Mouse (Mus musculus) ES-CJ7 (cell line): Measurements from ENCODE around the gene Xirp2.
"Not testable (repeated sequence)": the region's sequence is repeated elsewhere in the genome, so short reads cannot be mapped to it uniquely, and the experiment has no call there.

ENCODE experiments used
- DNase-seq: peaks from one replicate; pipeline ENCODE4 v3.0.0; 2011; ENCODE audit warnings: low read depth, low spot score

Gene Xirp2

DNA sequence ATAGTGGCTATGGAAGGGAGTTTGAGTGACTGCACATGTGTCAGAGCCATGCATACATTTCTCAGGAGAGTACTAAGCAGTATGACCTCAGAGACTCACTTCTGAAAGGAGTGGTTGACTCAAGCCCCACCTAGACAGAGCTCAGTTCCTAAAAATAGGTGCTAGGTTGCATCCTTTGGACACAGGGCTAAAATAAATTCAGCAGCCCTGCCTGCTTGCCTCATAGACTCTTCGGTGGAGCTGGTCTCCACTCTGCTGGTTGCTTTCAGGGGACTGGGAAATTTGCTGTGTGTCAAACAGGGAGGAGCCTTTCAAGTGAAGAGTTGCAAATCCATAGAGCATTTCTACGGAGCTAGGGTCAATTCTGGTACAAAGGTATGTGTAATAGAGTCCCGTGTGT, at the start of gene Xirp2:
TSS of gene Xirp2 (plus strand) at position 223 of the 400 bp plus-strand sequence.
- DNase-seq: no peak

DNA sequence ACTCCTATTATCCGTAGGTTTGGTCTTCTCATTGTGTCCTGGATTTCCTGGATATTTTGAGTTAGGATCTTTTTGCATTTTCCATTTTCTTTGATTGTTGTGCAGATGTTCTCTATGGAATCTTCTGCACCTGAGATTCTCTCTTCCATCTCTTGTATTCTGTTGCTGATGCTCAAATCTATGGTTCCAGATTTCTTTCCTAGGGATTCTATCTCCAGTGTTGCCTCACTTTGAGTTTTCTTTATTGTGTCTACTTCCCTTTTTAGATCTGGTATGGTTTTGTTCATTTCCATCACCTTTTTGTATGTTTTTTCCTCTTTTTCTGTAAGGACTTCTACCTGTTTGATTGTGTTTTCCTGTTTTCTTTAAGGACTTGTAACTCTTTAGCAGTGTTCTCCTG, 32.4 kb upstream of the Xirp2 start, which contains the start of gene Gm21830:
TSS of gene Gm21830 (plus strand) at position 301 of the 400 bp plus-strand sequence.
- not testable (repeated sequence) for DNase-seq

DNA sequence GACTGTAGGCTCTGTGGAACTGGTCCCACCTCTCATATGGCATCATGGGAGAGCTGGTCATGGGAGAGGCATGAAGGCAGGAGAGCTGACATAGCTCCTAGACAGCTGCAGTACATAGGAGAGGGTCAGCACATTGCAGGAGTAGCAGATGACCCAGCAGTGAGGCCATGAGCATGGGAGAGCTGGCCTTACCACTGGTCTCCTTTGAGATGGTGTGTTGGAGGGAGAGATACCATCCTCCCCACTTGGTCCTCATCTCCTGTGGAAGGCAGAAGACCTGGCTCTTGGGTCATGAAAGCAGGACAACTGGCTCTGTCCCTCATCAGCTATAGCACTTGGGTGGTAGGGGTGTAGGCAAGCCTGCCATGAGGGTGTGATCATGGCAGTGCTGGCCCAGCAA, 24.9 kb upstream of the Xirp2 start:
- DNase-seq: no peak

DNA sequence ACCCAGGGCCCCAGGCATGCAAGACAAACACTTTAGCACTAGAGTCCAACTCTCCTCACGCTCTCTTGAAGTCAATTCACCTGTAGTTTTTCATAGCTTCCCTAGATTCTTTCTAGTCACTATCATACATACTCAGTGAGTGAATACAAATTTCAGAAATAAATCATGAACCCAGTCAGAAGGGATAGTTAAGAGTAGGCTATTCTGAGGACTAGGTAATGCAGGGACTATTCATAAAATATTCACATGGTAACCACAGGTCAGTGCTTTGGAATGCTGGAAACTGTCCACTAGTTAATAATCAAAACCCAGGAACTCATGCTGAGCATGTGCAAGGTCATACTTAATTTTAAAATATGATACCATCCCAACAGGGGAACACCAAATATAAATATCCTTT, 23.0 kb upstream of the Xirp2 start:
- DNase-seq: no peak

DNA sequence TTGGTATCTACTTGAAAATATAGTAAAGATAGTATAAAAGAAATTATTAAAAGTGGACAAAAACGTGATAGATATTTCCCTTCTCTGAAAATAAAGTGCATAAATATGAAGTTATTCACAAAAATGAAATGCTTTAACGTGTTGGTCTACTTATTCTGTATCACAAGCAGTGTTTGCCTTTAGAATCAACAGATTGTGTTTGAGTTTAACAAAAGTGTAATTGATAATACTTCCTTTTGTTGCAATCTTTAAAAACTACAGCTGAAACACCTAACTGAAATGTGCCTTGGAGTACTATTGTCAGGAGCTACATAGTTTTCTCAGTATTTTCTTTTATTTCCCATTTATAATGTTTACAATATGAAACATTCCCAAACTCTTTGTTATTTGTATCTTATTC, 12.7 kb upstream of the Xirp2 start, which contains the start of gene Gm26727:
TSS of gene Gm26727 (minus strand) at position 101 of the 400 bp plus-strand sequence.
- DNase-seq: no peak

DNA sequence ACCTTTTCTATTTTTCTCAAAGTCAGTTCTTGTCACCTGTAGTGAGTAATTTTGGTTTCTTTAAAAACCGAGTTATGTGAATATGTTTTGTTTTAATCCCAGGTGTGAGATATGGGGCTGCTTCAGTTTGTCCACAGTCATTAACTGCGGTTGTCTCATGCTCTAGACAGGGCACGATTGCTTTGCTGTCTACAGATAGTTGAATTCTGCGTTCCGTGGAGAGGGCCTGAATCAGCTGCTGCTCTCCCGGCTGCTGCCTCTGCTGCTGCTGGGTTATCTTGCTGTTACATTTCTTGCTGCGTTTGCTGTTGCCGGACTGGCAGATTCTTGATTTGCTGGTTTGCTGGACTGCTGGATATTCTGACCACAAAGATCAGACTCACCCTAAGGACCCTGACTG, 7.5 kb upstream of the Xirp2 start:
- DNase-seq: no peak

DNA sequence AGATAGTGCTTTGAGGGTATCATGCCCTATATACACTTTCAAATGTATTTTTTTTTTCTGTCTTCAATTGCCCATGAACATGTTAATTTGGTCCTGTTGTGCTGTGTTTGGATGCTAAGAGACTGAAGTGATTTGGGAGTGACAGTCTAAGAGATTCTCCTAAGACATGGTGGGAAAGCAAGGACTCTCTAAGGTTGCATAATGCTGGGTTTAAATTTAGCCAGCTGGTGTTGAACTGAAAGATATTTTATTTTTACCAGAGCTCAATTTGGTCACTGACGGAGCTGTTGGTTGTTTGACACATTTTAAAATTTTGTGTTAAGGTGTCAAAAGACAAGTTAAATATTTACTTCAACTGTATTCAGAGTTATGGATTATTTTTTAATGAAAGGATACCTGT, 970 bp downstream of the Xirp2 start:
- DNase-seq: peak; percentile 4

DNA sequence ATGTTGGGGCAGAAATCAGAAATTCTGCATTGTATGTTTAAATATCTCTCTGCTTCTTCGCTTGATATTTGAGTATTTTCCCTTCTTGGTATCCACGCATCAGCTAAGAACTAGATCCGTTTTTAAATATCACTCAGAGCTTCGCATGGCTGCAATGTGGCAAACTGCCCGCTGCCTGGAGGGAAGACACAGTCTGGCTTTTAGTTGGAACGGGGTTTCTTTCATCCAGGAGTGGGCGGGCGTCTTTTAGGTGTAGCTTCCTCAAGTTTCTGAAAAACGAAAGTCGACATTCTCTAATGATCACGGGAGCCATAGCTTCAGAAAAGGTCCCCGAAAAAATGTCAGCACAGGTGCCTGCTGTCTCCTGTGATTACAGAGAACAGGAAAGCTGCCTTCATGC, 1.4 kb downstream of the Xirp2 start:
- no peak for DNase-seq

DNA sequence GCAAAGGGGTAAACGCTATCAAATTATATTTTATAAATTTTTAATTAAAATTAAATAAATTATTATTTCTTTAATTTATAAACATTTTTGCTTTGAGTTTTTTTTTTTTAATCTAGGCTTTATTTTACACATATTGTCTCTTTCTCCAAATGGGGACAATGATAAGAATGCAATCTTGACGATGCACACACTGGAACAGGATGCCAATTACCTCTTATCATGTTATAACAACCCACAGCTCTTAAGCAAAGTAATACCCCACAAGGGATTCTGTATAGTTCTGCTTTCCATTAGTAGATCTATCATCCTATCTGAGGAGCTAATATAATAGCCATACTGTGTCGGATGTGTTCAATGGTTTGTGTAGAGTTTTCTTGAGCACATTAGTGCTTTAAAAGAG, 15.1 kb downstream of the Xirp2 start:
- no peak for DNase-seq

DNA sequence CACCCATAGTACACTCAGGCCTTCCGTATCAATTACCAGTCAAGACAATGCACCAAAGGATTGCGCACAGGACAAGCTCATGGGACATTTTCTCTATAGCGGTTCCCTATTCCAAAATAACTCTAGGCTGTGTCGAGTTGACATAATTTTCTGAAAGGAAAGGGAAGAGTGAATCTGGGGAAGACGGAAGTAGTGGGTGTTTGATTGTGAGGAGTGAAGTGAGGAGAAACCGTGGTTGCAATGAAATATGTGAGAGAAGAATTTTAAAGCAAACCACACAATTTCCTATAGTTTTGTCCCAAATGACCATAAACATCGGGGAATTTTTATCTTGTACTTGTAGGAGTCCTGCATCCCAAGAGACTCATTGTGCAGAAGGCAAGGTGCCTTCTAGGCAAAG, 21.2 kb downstream of the Xirp2 start:
- no peak for DNase-seq

DNA sequence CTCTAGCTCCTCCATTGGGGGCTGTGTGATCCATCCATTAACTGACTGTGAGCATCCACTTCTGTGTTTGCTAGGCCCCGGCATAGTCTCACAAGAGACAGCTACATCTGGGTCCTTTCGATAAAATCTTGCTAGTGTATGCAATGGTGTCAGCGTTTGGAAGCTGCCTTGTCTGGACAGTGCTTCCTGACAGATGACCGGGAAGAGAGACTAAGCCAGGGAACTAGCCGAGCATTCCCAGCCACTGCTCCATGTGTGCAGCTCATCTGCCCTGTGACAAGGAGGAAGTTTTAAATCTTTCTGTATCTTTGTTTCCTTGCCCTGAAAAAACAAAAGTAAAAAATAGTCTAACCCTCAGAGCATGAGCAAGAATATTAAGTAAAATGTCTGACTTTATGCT, 24.2 kb downstream of the Xirp2 start:
- not testable (repeated sequence) for DNase-seq

DNA sequence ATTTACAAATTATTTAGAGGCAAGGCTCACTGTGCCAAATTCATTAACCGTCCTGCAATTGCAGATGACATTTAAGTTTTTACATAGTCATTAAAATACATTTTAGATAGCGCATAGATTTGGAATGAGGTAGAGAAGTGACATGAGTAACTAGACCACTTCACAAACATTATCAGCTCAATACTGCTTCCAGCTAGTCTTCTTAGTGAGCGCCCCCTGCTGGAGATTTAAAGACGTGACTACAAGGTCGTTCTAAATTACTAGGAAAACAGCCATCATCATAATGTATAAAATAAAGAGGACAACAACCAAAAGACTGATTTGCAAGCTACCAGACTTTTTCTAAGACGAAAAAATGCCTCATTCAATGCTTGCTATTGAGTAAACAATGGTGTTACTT, 32.0 kb downstream of the Xirp2 start:
- DNase-seq: peak; percentile 65

DNA sequence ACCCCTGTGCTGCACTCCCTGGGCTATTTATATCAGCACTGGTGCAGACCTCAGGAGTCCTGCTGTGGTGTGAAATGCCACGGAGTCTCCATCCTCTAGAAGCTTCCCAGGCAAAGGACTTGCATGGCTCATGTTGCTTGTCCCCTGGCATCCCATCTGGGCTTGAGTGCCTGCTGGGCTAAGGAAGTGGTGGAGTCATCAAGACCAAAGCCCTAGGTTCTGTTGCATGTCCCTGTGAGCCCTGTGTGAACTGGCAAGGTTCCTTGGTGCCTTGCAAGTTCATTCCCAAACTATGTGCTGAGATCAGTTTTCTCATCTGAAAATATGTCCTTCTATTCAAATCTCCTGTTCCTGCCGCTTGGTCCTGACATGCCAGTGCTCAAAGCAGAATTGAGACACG, 35.2 kb downstream of the Xirp2 start:
- no peak for DNase-seq

DNA sequence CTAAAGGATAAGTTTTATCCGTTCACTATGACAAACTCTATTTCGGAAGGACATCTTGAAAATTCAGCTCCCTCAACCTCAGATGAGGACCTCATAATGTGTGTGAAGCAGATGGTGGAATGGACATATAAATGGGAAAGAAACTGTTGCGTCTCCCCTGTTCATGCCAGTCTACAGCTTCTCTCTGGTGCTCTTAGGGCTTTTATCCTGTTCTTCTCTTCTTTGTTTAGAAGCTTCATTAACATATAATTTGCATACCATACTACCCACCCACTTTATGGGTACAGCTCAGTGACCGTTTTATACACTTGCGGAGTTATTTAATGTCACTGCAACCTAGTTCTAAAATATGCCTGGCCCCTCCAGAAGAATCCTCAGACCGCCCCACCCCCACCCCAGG, 40.9 kb downstream of the Xirp2 start:
- DNase-seq: no peak

DNA sequence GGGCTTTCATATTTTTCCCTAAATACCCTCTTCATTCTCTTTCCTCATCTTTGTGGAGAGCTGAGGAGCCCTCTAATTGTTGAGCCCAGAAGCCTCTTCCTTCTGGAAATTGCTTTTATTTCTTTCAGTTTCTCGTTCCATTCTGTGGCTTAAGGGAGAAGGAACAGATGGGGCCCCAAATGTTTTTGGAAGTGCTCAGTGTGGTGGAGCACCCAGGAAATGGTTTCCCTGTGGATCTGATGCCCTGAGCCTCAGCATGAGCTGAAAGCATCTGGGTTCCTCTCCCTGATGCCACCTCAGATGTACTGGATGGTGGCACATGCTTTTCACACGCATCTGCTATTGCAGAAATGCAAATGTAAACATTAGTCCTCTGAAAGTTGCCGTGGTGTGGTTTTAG, 41.4 kb downstream of the Xirp2 start:
- no peak for DNase-seq

DNA sequence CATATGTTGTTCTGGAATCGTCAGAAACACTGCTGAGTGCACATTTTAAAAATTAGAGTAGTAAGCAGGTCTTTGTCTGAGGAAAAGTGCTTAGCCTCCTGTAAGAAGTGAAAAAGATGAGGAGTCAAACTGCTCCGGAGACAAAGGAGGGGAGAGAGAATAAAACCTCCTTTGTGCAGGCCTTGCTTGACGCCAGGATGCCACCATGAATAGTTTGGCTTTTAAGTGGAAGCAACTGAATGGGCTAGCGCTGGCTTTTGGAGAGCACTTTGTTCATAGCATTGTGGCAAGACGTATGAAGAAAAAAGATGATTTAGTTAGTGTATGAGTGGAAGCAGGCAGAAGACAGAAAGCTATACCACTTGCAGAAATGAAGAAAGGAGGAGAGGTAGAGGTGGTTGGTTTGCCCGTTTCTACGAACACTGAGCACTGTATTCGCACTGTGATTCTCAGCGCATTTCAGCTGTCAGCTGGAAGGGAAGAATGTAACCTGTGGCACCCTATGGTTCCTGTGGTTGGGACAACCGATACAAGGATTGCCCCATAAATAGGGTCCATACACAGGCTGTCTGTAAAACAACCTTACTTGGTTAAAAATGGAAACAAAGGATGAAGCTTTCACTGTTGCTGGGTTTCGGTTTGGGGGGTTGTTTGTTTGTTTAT, 42.8 kb downstream of the Xirp2 start:
- no peak for DNase-seq

DNA sequence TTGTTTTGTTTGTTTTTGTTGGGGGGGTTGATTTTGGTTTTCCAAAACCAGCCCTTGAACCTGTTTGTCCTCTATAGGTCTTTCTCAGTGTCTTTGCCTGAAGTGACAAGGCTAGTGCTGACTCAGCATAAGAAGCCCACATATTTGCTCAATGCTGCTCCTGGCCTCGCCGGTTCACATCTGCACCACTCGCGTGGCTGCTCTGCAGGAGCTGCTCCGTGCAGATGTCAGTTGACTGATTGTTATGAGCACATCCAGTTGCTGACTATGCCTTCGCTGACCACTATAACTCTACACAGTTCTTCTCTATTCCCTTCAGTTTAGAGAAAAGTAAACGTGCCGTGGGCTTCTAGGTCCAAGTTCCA, 43.3 kb downstream of the Xirp2 start:
- no peak for DNase-seq

DNA sequence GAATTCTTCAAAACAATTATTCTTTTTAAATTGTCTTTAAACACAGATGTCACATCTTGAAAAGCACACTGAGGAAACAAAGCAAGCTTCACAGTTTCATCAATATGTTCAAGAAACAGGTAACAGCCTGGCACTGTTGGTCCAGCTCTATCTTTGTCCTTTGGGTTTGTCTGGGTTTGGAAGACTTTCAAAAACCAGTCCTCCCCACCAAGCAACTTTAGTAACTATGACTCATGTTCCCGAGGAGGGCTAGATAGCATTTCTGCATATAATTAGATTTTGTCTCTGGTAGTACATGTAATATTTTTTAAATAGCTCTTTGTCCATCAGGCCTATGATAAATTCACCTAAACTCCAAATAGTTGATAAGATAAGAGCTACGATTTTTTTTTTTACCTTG, 59.7 kb downstream of the Xirp2 start:
- no peak for DNase-seq

DNA sequence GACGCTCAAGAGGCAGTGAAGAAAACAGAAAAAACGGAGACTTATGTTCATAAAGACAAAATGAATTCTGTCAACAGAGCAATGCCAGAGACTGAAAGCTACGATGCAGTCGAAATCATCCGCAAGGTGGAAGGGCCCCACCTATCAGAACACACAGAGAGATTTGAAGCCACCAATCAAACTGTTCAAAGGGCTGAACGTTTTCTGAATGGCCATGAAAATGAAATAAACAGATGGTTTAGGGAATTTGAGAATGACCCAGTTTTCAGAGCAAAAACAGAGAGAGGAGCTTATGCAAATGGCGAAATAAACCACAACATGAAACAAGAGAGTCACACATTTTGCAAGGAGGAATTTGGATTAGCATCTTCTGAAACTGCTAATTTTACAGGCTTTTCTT, 70.6 kb downstream of the Xirp2 start:
- no peak for DNase-seq

DNA sequence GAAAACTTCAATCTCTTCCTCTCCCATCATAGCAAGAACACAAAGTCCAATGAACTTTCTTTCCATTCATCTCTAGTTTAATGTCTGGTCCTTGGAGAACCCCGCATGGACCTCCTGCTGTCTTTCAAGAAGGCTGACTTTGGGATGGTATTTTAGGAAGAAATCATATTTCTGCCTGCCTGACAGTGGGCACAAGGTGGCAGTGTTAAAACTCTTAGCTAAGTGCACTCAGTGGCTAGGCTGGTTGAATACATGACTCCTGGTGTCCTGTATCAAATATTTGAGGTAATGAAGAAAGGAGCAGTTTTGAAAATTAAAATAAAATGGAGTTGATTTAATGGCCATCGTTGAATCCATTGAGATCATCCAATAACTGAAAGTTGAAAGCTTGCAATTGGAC, 89.5 kb downstream of the Xirp2 start:
- DNase-seq: no peak

DNA sequence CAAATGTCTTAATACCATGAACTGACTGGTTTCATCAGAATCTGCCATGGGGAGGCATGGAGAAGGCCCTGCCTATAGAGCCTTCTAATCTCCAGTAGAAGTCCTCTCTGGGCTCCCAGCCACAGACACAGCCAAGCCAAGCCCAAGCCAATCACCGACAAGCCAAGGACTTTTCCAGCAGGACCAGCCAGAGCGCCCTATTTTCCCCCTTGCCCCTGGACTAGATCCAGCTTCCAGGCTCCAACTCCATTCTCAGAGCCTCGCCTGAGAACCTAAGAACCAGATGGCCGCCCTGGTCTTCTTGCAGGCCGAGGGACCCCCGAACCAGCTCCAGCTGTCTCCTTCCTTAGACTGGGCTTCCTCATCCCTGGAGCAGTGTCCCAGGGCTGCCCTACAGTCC, 93.6 kb downstream of the Xirp2 start:
- DNase-seq: no peak

DNA sequence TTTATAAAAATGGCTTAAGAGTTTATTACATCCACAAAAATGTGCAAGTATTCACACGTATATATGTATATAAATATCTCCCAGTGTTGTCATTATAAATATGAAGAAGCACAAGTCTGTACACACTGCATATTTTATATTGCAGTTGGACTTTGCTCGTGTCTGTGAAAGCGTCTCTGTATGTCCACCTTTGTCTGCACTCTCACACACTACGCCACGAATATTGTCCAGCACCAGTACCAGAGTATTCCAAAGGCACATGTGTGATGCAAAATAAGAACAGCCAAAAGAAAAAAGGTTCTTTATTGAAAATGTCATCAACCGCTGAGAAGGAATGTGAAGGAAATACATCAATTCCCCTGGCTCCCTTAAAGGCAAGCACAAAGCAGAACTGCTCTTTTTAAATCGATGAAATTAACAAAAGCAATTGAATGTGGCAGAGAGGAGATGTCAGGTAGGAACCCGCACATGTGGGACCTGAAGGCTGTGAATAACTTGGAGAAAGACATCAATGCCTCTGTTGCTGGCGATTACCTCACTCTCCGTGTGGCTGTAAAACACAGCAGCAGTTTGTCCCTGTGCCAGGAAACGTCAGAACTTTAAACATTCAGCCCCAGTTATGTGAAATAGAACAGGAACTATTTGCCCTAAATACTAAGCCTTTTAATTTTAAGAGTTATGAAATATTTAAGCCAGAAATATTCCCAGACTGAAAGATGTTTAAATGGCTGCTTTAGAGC, 96.3 kb downstream of the Xirp2 start:
- no peak for DNase-seq

DNA sequence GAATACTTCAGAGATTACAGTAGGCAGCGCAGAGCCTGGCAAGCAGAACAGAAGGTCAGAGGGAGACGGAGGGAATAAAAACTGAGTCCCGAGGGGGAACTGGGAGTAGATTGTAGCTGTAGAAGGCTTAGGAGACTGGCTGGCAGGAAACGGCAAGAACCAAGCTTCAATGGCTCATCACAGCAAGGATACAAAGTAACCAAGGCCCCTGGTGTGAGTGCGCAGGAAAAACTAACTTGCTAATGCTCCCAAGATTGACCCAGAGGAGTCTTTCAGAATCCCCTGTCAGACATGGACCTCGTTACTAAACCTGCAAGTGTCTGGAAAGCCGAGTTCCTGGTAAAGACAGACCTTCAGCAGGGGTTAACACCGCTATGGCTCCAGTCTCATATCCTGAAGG, 98.6 kb downstream of the Xirp2 start:
- DNase-seq: no peak
